Mouse (Mus musculus): ENCODE results near the gene Speg. TPM values are rescaled to one million over a fixed set of nuclear protein-coding genes. Genes with fewer than 3 reads are reported as not detected.

Speg gene
- polyA plus RNA-seq, 1 experiment from 2014 or later, result 32.9 TPM

DNA sequence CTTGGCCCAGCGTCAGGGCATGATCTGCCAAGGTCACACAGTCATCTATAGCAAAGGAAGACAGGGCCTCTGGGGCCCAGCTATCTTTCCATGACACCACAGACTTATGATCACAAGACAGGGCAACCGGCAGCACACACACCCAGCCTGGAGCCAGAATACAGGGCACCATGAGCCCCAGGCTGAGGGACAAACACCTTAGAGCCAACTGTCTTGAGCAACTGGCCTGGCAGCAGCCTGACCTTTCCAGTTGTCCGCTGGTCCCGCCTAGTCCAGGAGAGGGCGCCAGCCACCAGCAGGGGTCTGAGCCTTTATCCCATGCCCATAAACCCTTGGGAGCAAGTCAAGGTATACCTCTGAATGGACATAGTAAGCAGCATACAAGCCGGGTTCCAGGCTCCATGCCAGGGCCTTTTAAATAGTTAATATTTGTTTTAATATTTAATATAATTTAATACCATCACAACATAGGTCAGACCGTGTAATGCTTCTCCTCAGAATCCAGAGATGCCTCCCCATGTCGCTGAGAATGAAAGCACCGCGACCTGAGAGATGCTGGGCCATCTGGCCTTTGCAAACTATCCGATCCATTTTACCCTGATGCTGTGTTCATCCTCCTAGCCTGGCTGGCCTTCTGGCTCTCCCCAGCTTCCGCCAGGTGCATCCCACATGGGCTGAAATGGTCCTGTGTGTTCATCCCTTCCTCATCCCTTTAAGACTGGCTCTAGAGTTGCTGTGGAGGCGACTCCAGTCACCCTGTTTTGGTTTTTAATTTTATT is 3.6 kb upstream of the Speg start:
- Histone ChIP-seq H3K4me2 (ENCODE audit: low read depth, severe bottlenecking) (no peak overlapping the region), H3K9me3 (ENCODE audit: control insufficient read depth, low read length) (no peaks in the 10 kb centered on the region), H3K27me3 (ENCODE audit: control insufficient read depth, insufficient read depth, low read length) (no peaks in the 10 kb centered on the region), H3K9ac (ENCODE audit: low read length) (no peak overlapping the region), H3K4me1 (ENCODE audit: control insufficient read depth, insufficient read depth, low read length) (peaks cover 8% of the 10 kb centered on the region), H3K27ac (replicated peaks; ENCODE audit: low read depth, low read length) (no peak overlapping the region), H3K36me3 (ENCODE audit: control insufficient read depth, insufficient read depth, low read length) (no peaks in the 10 kb centered on the region), H3K4me3 (ENCODE audit: low read depth, low read length) (no peak overlapping the region)
- WGBS, result 60% methylated on average over 13 of the region's 13 CpGs
- peak; percentile 80 for DNase-seq (ENCODE audit: low spot score)
- ATAC-seq (ENCODE audit: insufficient number of reproducible peaks, low FRiP score, low TSS enrichment, low read depth), result no peak

DNA sequence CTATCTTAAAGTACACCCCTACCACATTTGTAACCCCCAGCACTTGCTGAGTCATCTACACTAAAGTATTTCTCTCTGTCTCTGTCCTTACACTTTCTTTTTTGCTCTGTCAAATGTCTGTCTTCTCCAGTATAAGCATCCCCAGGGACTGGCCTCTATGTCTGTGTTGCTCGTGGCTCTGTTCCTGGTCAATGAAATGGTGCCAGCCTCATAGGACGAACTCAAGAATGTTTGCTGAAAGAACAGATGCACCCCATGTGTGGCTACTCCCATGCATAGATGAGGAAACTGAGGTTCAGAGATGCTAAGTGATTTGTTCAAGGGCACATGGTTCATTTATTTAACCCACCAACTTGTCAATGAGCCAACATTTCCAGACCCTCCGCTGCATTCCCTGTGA is 2.6 kb upstream of the Speg start:
- H3K27ac ChIP-seq (replicated peaks; ENCODE audit: low read depth, low read length), result no peak overlapping the region
- peaks cover 8% of the 10 kb centered on the region for H3K4me1 ChIP-seq (ENCODE audit: control insufficient read depth, insufficient read depth, low read length)
- no peak for DNase-seq (ENCODE audit: low spot score)
- no peak overlapping the region for H3K9ac ChIP-seq (ENCODE audit: low read length)
- ATAC-seq (ENCODE audit: insufficient number of reproducible peaks, low FRiP score, low TSS enrichment, low read depth), result no peak
- H3K4me2 ChIP-seq (ENCODE audit: low read depth, severe bottlenecking), result no peak overlapping the region
- no peaks in the 10 kb centered on the region for H3K9me3 ChIP-seq (ENCODE audit: control insufficient read depth, low read length)
- WGBS, result 79% methylated on average over 3 of the region's 3 CpGs
- no peak overlapping the region for H3K4me3 ChIP-seq (ENCODE audit: low read depth, low read length)
- no peaks in the 10 kb centered on the region for H3K36me3 ChIP-seq (ENCODE audit: control insufficient read depth, insufficient read depth, low read length)
- no peaks in the 10 kb centered on the region for H3K27me3 ChIP-seq (ENCODE audit: control insufficient read depth, insufficient read depth, low read length)

DNA sequence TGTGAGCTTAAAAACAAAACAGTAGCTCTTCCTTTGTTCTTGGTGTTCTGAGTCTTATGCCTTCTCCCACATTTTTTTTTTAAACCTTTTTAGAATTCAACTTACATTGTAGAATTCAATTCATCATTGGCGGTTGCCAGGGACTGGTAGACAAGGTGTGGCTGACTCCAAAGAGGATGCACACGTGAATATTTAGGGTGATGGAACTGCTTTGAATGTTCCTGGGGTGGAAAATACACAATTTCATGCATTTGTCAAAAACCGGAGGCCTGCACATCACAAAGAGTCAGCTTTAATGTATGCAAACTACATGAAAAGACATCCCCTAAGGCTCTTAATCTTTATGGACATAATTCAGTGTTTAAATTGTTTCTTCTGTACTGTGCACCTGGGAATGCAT is 1.8 kb upstream of the Speg start:
- no peak overlapping the region for H3K27ac ChIP-seq (replicated peaks; ENCODE audit: low read depth, low read length)
- H3K4me3 ChIP-seq (ENCODE audit: low read depth, low read length), result no peak overlapping the region
- no peaks in the 10 kb centered on the region for H3K27me3 ChIP-seq (ENCODE audit: control insufficient read depth, insufficient read depth, low read length)
- no peak for ATAC-seq (ENCODE audit: insufficient number of reproducible peaks, low FRiP score, low TSS enrichment, low read depth)
- no peaks in the 10 kb centered on the region for H3K36me3 ChIP-seq (ENCODE audit: control insufficient read depth, insufficient read depth, low read length)
- no peak for DNase-seq (ENCODE audit: low spot score)
- 75% methylated on average over 3 of the region's 3 CpGs for WGBS
- H3K9me3 ChIP-seq (ENCODE audit: control insufficient read depth, low read length), result no peaks in the 10 kb centered on the region
- H3K4me1 ChIP-seq (ENCODE audit: control insufficient read depth, insufficient read depth, low read length), result peaks cover 8% of the 10 kb centered on the region
- no peak overlapping the region for H3K4me2 ChIP-seq (ENCODE audit: low read depth, severe bottlenecking)
- H3K9ac ChIP-seq (ENCODE audit: low read length), result no peak overlapping the region

DNA sequence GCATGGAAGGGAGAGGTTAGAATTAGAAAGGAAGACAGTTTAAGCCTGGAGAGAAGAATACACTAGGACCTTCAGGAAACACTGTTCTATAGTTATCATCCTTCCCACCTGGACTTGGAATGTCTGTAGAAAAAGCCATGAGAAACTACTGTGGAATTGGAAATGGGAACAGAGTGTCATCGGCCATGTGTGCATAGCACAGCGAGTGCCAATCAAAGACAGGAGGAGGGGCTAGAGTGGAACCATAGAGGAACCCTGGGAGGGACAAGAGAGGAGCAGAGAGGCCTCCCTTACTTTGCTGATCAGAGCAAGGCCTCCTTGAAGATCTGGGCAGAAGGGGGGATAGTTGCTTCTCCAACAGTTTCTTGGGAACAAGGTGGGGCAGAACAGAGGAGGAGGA is 4.1 kb downstream of the Speg start:
- no peak overlapping the region for H3K27ac ChIP-seq (replicated peaks; ENCODE audit: low read depth, low read length)
- H3K4me1 ChIP-seq (ENCODE audit: control insufficient read depth, insufficient read depth, low read length), result peaks cover 26% of the 10 kb centered on the region
- no peak overlapping the region; the same call in 1 of the 2 replicates for H3K9ac ChIP-seq (ENCODE audit: low read length)
- no peaks in the 10 kb centered on the region for H3K27me3 ChIP-seq (ENCODE audit: control insufficient read depth, insufficient read depth, low read length)
- DNase-seq (ENCODE audit: low spot score) (no peak), ATAC-seq (ENCODE audit: insufficient number of reproducible peaks, low FRiP score, low TSS enrichment, low read depth) (no peak)
- H3K9me3 ChIP-seq (ENCODE audit: control insufficient read depth, low read length), result no peaks in the 10 kb centered on the region
- H3K4me3 ChIP-seq (ENCODE audit: low read depth, low read length), result no peak overlapping the region
- no peaks in the 10 kb centered on the region for H3K36me3 ChIP-seq (ENCODE audit: control insufficient read depth, insufficient read depth, low read length)
- H3K4me2 ChIP-seq (ENCODE audit: low read depth, severe bottlenecking), result no peak overlapping the region
- 82% methylated on average over 2 of the region's 2 CpGs for WGBS

DNA sequence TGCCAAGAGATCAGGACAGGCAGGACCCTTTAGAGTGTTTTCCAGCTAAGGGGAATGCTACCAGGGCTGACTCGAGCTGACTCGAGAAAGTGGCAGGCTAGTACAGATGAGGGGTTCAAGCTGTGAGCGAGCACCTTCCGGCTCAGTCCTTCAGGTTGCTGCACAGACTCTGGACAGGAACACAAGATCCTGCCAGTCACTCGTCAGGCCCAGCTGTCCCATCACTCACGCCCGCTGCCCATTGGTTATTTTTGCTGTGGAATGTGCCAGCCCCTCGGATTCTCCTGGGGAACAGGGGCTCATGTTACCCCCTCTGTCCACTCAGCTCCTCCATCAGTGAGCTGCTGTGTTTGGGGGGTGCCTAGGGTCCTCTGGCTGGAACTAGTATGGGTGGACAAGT is 4.8 kb downstream of the Speg start:
- no peak for ATAC-seq (ENCODE audit: insufficient number of reproducible peaks, low FRiP score, low TSS enrichment, low read depth)
- no peaks in the 10 kb centered on the region for H3K27me3 ChIP-seq (ENCODE audit: control insufficient read depth, insufficient read depth, low read length)
- no peak overlapping the region for H3K27ac ChIP-seq (replicated peaks; ENCODE audit: low read depth, low read length)
- no peaks in the 10 kb centered on the region for H3K36me3 ChIP-seq (ENCODE audit: control insufficient read depth, insufficient read depth, low read length)
- H3K9me3 ChIP-seq (ENCODE audit: control insufficient read depth, low read length), result no peaks in the 10 kb centered on the region
- H3K4me3 ChIP-seq (ENCODE audit: low read depth, low read length), result no peak overlapping the region
- H3K4me1 ChIP-seq (ENCODE audit: control insufficient read depth, insufficient read depth, low read length), result peaks cover 26% of the 10 kb centered on the region
- H3K4me2 ChIP-seq (ENCODE audit: low read depth, severe bottlenecking), result no peak overlapping the region
- 56% methylated on average over 8 of the region's 8 CpGs for WGBS
- DNase-seq (ENCODE audit: low spot score), result no peak
- no peak overlapping the region; the same call in 1 of the 2 replicates for H3K9ac ChIP-seq (ENCODE audit: low read length)

DNA sequence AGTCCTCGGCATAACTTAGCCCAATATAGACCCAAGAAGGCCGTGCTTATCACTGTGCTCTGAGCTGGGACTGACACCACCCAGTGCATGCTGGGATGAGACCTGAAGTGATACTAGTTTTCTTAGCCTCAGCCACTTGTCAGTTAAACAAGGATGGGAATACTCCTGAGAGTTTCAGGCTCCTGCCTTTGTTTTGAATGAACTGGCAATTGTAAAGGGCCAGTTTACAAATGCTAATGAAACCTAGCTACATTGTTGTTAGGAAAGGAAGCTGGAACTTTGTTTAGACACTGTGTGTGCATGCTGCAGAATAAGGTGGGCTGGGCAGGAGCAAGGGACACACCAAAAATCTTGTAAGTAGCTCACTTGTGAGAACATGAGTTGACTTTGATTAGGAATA is 5.9 kb downstream of the Speg start:
- no peak overlapping the region for H3K4me2 ChIP-seq (ENCODE audit: low read depth, severe bottlenecking)
- no peaks in the 10 kb centered on the region for H3K9me3 ChIP-seq (ENCODE audit: control insufficient read depth, low read length)
- H3K9ac ChIP-seq (ENCODE audit: low read length), result no peak overlapping the region
- no peaks in the 10 kb centered on the region for H3K36me3 ChIP-seq (ENCODE audit: control insufficient read depth, insufficient read depth, low read length)
- H3K4me3 ChIP-seq (ENCODE audit: low read depth, low read length), result no peak overlapping the region
- no peaks in the 10 kb centered on the region for H3K27me3 ChIP-seq (ENCODE audit: control insufficient read depth, insufficient read depth, low read length)
- no peak overlapping the region for H3K27ac ChIP-seq (replicated peaks; ENCODE audit: low read depth, low read length)
- peaks cover 22% of the 10 kb centered on the region for H3K4me1 ChIP-seq (ENCODE audit: control insufficient read depth, insufficient read depth, low read length)
- no peak for ATAC-seq (ENCODE audit: insufficient number of reproducible peaks, low FRiP score, low TSS enrichment, low read depth)
- 27% methylated on average over 2 of the region's 2 CpGs for WGBS
- DNase-seq (ENCODE audit: low spot score), result no peak

DNA sequence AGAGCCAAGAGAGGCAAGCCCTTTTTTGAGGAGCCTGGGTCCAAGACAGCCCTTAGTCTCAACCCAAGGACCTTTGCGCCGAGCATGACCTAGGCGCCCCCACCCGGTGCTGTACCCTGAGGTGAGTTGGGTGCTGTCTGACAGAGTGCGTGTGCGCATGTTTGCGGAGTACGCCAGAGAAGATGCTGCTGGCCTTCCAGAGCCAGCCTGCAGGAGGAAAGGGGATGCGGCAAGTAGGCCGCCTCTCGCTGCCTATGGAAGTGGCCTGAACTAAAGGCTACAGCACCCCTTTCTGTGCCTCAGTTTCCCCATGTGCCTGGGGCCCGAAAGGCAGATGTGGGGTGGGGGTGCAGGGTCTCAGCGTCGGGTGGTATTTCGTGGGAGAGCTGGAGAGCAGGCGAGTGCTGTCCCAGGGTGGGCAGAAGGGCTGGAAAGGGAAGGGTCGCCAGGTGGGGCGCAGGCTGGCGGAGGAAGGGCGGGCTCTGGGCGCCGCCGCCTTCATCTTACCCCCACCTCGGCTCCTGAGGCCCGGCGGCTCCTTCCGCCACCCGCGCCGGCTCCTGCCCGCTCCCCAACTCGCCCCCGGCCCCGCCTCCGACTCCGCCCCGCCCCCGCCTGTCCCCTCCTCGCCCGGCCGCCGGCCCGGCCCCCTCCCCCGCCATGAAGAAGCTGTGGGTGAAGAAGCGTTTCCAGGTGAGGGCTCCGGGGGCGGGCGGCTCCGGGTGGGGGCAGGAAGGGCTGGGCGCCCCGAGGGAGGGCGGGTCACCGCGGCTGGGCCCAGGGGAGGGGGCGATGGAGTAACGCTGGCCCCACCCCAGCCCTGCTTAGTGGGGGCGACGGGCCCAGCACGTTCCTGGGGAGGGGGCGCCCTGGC is 6.6 kb downstream of the Speg start:
- H3K27me3 ChIP-seq (ENCODE audit: control insufficient read depth, insufficient read depth, low read length), result peaks cover 2% of the 10 kb centered on the region
- peak overlapping the region; percentile 88 for H3K4me3 ChIP-seq (ENCODE audit: low read depth, low read length)
- no peaks in the 10 kb centered on the region for H3K36me3 ChIP-seq (ENCODE audit: control insufficient read depth, insufficient read depth, low read length)
- H3K9me3 ChIP-seq (ENCODE audit: control insufficient read depth, low read length), result no peaks in the 10 kb centered on the region
- peaks cover 24% of the 10 kb centered on the region for H3K4me1 ChIP-seq (ENCODE audit: control insufficient read depth, insufficient read depth, low read length)
- DNase-seq (ENCODE audit: low spot score), result peak; percentile 75
- H3K27ac ChIP-seq (replicated peaks; ENCODE audit: low read depth, low read length), result no peak overlapping the region
- WGBS, result 5% methylated on average over 25 of the region's 60 CpGs
- H3K9ac ChIP-seq (ENCODE audit: low read length), result peak overlapping the region; percentile 82
- ATAC-seq (ENCODE audit: insufficient number of reproducible peaks, low FRiP score, low TSS enrichment, low read depth), result peak; percentile 63
- peak overlapping the region; percentile 96 for H3K4me2 ChIP-seq (ENCODE audit: low read depth, severe bottlenecking)

DNA sequence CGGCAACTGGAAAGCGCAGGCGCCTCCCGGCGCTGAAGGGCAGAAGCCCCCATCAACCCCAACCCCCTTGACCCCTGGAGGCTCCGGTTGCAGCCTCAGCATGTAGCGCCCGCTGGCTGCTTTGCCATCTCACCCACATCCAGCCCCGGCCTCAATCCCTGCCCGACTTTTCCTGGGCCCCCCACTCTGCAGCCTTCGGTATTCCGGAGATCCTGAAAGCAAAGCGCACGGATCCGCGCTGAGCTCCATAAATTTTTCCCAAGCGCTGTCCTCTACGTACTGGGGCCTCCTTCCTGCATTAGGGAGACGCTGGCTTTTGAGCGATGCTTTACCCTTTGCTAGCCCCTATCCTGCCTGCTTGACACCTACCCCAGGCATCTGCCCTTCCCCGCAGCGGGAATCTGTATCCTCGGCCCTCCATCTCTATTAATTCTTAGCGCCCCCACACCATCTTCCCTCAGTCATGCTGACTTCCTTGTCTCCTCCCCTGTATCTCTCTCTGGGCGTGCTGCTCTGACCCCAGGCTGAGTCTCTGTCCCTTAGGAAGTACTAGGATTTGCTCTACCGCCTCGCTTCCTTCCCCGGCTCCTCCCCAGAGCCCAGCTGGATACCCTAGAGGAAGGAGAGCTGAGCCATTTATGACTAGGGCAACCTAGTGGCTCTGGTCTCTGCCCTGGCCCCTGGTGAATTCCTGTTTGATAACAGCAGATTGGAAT is 7.4 kb downstream of the Speg start:
- Histone ChIP-seq H3K27ac (replicated peaks; ENCODE audit: low read depth, low read length) (no peak overlapping the region), H3K36me3 (ENCODE audit: control insufficient read depth, insufficient read depth, low read length) (no peaks in the 10 kb centered on the region), H3K27me3 (ENCODE audit: control insufficient read depth, insufficient read depth, low read length) (peaks cover 10% of the 10 kb centered on the region), H3K4me3 (ENCODE audit: low read depth, low read length) (peak overlapping the region; percentile 88), H3K9me3 (ENCODE audit: control insufficient read depth, low read length) (no peaks in the 10 kb centered on the region), H3K4me2 (ENCODE audit: low read depth, severe bottlenecking) (peak overlapping the region; percentile 96), H3K9ac (ENCODE audit: low read length) (peak overlapping the region; percentile 82), H3K4me1 (ENCODE audit: control insufficient read depth, insufficient read depth, low read length) (peaks cover 24% of the 10 kb centered on the region)
- ATAC-seq (ENCODE audit: insufficient number of reproducible peaks, low FRiP score, low TSS enrichment, low read depth) (no peak; the same call in 1 of the 2 replicates), DNase-seq (ENCODE audit: low spot score) (peak; percentile 54)
- WGBS, result under 1% methylated on average over 24 of the region's 28 CpGs

Measured in limb, embryonic 11.5 days (tissue).